Mouse (Mus musculus) yolk sac, embryonic 10.5 days (tissue): Measurements from ENCODE around the gene Gm20388.
A peak's percentile ranks its signal among the peaks of the same experiment; 100 is the strongest.

Experiments used
- DNase-seq: peaks from one replicate; pipeline ENCODE4 v3.0.0-alpha.2; 2017; ENCODE audit warnings: low spot score

Gm20388 gene

DNA sequence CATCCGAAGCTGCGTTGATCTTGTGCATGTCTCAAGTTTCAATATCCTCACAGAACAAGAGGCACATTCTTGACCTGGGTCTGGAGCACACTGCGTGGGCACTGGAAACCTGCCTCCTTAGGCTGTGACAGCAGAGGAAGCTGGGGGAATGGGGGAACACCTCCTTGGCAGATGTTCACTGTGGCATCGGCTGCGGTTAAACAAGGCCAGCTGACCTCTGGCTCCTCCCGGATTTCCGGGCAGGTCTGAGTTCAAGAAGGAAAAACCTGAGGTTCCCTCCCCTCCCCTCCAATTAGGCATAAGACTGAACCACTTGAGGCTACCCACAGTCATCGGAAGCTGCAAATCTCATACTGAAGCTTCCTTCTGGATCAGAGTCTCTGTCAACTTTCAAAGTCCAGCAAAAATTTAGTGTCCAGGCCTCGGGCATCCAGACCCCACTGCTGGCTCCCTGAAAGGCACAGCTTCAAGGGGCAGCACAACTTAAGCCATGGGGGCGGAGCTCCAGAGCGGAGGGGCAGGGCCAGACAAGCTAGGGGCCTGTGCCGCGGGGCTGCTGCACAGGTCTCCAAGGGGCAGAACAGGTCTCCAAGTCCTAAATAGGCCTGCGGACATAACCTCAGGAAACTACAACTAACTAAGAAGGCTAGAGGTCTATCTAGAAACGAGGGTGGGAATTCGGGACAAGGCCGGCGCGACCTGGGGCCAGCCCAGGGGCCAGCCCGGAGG, 2370.1 kb downstream of the Gm20388 start:
- DNase-seq, result no peak

DNA sequence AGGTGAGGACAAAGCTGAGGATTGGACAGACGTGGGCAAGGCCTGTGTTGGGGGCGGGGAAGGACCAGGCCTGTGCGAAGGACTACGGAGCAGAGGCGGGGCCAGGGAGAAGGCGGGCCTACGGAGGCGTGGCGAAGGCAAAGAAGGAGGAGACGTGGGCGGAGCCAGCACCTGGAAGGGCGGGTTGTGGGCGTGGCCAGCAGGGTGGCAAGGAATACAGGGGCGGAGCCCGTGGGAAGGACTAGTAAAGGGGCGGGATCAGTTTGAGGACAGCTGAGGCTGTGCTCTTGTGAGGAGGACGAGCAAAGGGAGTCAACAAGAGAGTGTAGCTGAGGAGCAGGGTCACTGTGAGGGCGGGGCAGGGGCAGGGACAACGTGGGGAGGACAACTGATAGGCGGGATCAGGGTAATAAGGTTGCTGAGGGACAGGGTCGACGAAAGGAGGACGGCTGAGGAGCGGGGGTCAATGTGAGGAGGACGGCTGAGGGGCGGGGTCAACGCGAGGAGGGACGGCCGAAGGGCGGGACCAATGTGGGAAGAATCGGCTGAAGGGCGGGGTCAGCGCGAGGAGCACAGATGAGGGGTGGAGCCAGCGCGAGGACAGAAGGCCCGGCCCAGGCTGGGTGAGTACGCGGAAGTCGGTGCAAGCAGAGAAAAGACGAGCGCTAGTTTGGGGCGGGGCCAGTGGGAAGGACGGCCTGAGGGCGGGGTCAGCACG, 2370.8 kb downstream of the Gm20388 start:
- DNase-seq, result peak; percentile 100

DNA sequence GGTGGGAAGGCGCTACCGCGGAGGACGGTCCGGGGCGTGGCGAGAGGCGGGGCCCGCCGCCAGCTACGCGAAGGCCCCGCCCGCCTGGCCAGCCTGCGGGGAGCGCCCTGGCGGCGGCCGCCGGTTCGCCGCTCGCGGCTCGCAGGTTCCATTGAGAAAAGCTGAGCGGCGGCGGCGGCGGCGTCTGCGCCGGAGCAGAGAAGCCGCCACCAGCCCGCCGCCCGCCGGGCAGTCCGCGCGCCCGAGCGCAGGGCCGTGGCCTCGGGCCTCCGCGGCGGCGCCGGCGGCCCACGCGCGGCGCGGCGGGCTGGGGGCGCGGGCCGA, 2371.4 kb downstream of the Gm20388 start, which contains the start of gene Zfpm1:
Zfpm1 (plus strand) TSS at position 107 of the 324 bp plus-strand sequence.
- no peak for DNase-seq

DNA sequence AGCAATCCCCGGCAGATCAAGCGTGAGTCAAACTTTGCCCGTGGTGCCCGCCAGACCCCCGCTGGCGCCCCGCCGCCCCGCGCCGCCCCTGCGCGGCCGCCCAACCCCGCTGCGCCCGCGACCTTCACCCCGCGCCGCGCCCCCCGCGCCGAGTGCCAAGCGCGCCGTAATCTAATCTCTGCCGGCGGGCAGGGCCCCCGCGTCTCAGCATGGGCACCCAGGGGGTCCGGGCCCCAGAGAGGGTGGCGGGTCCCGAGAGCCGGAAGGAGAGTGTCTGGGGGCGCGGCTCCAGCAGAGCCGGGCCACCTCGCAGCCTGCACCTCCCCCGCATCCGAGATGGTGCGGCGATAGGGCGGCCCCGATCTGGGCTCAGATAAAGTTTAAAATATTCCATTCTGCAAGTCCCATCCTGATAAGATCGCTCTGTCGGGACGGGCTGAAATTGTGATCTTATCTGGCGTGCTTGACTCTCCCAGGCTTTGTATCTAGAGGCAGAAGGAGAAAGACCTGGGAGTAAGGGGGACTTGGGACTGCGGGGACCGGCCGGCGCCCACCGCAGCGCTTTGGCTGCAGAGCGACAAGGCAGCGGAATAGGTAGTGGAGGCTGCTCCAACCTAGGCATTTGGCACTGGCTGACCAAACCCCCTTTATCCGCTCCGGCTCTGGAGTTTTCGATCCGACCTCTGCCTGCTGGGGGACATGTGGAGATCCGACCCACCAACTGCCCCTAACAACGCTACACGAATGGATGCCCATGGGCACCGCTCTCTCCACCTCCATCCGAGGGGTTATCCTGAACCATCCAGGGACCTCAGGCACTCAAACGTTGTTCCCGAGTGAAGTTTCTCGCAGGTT, 2372.1 kb downstream of the Gm20388 start:
- DNase-seq, result no peak

DNA sequence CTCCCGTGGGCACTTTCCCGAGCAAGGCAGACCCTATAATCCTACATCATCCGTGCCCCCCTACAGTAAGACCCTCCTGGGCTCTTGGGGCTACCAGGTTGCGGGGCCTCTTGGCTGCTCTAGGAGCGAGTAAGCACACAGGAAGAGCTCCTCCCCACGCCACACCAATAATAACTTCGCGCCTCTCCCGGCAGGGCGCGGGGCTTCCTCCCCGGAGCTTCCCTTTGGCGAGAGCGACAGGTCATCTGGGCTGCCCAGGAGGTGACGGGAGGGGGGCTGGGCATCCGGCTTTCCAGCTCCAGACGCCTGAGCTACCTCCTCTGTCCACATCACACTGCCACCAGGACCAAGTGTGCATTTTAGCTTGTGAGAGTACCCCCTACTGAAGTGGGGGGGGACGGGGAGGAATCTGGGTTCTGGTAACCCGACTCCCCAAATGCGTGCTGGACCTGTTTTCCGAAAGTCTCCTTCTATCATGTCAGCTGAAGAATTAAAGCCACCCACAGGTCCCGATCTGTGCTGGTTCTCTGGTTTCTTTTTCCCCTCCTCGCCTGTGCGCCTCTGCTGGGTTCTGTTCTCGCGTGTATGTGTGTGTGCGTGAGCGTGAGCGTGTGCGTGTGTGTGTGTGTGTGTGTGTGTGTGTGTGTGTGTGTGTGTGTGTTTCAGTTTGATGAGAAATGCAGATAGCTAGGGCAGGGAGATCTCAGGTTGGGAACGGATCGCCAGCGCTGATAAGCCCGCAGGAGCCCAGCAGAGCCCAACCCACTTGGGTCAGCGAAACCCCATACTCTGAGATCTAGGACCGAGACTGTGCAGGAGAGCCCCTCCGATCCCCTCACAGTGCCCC, 2372.9 kb downstream of the Gm20388 start:
- DNase-seq, result no peak

GRCm38 (mm10) chr8:122284203-122284658, 2373.6 kb downstream of the Gm20388 start:
- peak; percentile 60 for DNase-seq

DNA sequence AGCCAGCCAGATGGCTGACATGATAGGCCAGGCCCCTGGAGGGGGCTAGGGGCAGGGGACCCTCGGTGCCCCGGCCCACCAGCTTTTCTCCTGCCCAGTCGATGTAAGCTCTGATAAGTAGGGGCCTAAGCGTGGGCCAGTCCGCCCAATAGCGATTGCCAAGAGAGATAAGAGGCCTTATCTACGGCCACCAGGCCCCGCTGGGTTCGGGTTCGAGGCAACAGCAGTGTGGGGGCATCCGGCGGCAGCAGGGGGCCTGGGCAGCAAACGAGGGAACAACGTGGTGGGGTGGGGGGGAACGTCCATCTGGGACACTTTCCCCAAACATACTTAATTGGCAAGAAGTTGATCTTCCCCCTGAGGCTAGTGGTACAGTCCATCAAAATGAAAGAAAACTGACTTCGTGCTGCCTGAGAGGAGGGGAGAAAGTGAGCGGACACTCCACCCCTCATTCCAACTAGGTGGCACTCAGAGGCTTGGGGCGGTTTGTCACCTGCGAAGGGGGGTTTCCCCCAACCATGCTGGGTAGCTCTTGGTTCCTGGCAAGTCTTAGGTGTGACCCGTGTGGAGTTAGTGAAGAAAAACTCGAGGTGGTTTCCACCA, 2374.1 kb downstream of the Gm20388 start:
- DNase-seq, result no peak

GRCm38 (mm10) chr8:122285727-122286126, 2375.1 kb downstream of the Gm20388 start:
- DNase-seq, result no peak

- no peak for DNase-seq
Measured at GRCm38 (mm10) chr8:122286899-122287298, 2376.3 kb downstream of the Gm20388 start.

GRCm38 (mm10) chr8:122287742-122288141, 2377.1 kb downstream of the Gm20388 start:
- DNase-seq, result no peak

- no peak for DNase-seq
Measured at GRCm38 (mm10) chr8:122288344-122288743, 2377.7 kb downstream of the Gm20388 start.

DNA sequence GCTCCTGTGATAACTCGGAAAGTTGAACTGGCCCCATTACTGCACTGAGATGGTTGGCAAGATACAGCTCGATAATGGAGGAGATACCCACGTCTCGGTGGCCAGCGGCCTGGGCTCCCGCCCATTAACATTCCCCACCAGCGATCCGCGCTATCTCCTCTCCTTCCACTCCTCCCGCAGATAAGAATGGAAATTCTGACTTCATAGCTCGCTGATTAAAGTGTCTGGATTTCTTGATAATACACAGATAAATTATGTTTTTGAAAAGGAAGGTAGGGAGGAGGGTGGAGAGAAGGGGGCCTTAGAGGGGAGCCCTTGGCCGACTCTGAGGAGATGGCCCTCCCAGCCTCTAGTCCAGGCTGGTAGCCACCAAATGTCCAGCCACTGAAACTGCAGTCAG, 2380.4 kb downstream of the Gm20388 start:
- DNase-seq, result no peak

DNA sequence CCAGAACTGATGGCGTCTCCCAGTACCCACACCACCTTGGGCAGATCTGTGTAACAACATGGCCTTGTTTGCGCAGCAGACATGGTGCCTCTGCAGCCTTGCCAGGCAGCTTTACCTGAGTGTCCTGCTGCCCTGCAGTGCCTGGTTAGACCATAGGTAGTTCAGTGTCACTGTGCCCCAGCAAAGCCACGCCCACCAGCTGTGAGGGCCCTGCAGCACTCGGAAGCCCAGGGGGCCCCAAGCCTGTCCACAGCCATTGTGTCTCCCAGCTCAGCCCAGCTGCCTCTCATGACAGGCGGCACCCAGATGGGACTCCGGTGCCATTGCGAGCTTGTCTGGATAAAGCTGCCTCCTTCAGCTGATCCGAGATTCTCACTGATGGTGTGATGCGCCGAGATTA, 2380.9 kb downstream of the Gm20388 start:
- DNase-seq, result no peak

DNA sequence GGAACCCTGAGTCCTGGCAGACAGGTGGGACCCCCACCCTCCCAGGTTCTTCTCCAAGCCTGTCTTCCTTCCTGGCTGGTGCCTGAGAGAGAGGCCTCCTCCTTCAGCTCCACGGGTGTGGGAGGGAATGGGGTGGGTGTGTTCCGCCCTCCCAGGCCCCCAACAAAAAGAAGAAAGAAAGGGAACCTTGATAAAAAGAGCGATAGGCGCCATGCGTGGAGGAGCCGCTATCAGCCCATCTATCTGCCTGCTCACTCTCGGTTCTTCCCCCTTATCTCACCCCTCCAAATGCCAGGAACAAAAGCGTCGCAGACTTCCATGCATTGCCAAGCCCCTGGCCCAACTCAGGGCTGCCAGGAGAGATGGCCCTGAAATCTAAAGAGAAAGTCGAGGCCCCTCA, 2382.8 kb downstream of the Gm20388 start:
- DNase-seq, result no peak

DNA sequence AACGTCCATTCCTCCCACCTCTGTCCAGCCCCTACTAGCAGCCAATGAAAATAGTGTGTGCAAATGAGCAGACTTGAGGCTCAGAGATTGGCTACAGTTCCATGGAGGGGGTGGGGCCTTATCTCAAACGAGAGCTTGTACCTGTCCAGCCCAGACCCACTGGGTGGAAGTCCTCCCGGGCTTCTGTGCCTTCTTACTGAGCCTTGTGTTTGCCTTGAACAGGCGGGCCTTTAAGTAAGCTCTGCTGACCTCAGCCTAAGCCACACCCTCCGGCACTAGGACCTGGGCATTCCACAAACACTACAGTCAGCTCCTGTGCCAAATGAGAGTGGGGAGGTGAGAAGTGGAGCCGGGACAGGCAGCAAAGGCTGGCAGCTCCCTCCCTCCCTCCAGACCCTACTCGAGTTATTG, 2383.6 kb downstream of the Gm20388 start:
- peak; percentile 89 for DNase-seq

DNA sequence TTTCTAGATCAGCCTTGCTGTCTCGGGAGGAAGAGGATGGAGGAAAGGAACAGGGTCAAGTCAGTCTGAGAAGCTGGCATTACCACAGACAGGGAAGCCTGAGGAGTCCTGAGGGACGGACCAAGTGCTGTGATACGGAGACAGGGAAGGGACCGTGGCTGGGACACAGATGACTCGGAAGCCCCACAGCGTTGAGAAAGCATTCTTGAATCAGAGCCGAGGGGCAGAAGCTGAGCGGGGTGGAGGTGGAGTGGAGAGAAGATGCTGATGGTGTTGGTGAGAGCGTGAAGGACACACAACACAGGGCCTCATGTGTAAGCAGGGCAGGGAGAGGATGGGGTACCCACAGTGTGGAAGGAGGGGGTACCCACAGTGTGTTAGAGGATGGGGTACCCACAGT, 2384.7 kb downstream of the Gm20388 start:
- DNase-seq, result no peak

GRCm38 (mm10) chr8:122296173-122297001, 2385.7 kb downstream of the Gm20388 start:
- DNase-seq, result no peak

DNA sequence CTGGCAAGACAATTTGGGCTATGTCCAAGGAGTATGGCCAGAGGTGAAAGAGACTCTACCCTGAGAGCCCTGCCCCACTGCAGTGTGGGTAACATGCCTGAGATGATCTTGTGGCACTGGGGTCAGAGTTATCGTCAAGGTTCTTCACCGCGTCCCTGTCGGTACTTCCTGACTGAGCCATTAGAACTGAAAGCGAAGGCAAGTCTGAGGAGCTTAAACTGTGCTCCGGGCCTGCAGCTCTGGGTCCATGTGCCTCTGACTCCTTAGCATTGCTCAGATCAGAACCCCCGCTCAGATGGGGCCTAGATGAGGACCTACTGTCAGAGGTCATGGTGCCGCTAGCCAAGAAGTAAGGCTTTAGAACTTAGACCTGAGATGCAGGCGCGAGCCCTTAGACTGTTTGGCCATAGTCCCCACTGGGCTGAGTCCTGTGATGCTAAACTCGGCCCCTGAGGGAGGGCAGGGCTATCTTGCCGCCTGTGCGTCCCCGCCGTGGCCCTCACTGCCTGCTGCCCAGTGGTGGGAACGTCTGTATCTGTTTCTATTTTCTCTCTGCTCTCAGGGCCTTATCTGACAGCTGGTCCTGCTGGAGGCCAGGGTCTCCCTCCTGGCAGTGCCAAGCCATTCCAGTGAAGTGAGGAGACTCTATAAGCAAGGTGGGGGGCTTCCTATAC, 2389.1 kb downstream of the Gm20388 start:
- DNase-seq, result no peak

DNA sequence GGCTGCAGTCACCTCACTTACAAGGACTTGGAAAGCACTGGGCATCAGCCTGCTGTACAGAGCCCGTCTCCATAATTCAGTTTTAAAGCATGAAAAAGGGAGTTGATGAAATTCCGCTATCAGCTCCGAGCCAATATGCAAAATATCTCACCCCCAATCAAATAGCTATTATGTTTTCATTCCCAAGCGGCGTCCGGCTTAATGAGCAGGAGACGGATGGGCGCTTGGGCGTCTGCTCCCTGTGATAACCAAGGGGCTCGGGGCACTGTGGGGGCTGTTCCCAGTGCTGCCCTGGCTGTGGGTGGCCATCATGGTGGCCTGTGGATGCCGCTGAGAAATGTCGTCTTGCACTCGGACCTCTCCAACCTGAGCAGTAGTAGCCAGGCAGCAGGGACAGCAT, 2390.4 kb downstream of the Gm20388 start:
- no peak for DNase-seq

GRCm38 (mm10) chr8:122301866-122302265, 2391.2 kb downstream of the Gm20388 start:
- no peak for DNase-seq
